Mouse (Mus musculus) kidney, adult 9 months (tissue): Measurements from ENCODE around the gene Vcpkmt.
"Not testable (repeated sequence)": the region's sequence is repeated elsewhere in the genome, so short reads cannot be mapped to it uniquely, and the experiment has no call there.

Experiments used
- DNase-seq: peaks from one replicate; pipeline ENCODE4 v3.0.0; 2022

The Vcpkmt gene

GRCm38 (mm10) chr12:69582613-69583269 lies at the start of gene Vcpkmt:
Gene Vcpkmt (minus strand): TSS chr12:69583028.
- DNase-seq = peak; percentile 87

- not testable (repeated sequence) for DNase-seq
Measured at GRCm38 (mm10) chr12:69618590-69618989, 35.8 kb upstream of the Vcpkmt start.

GRCm38 (mm10) chr12:69604367-69604766 lies 21.5 kb upstream of the Vcpkmt start:
- no peak for DNase-seq

GRCm38 (mm10) chr12:69597446-69597845 lies 14.6 kb upstream of the Vcpkmt start:
- no peak for DNase-seq

GRCm38 (mm10) chr12:69593130-69593529 lies 10.3 kb upstream of the Vcpkmt start:
- no peak for DNase-seq

- no peak for DNase-seq
Measured at GRCm38 (mm10) chr12:69583270-69583629, 422 bp upstream of the Vcpkmt start.

- no peak for DNase-seq
Measured at GRCm38 (mm10) chr12:69582216-69582612, 614 bp downstream of the Vcpkmt start.

- DNase-seq = no peak
Measured at GRCm38 (mm10) chr12:69579623-69580022, 3.2 kb downstream of the Vcpkmt start.

- DNase-seq = peak; percentile 30
Measured at GRCm38 (mm10) chr12:69576120-69576627, 6.7 kb downstream of the Vcpkmt start.

GRCm38 (mm10) chr12:69573916-69574881 lies 8.6 kb downstream of the Vcpkmt start:
- DNase-seq = peak; percentile 90

GRCm38 (mm10) chr12:69573271-69573670 lies 9.6 kb downstream of the Vcpkmt start:
- DNase-seq = no peak

- no peak for DNase-seq
Measured at GRCm38 (mm10) chr12:69569926-69570325, 12.9 kb downstream of the Vcpkmt start.

- DNase-seq = no peak
Measured at GRCm38 (mm10) chr12:69568266-69568665, 14.6 kb downstream of the Vcpkmt start.

GRCm38 (mm10) chr12:69561006-69561405 lies 21.8 kb downstream of the Vcpkmt start:
- DNase-seq = not testable (repeated sequence)

GRCm38 (mm10) chr12:69556221-69556861 lies 26.5 kb downstream of the Vcpkmt start:
- DNase-seq = peak; percentile 53

GRCm38 (mm10) chr12:69545456-69546178 lies 37.2 kb downstream of the Vcpkmt start:
- no peak for DNase-seq

- no peak for DNase-seq
Measured at GRCm38 (mm10) chr12:69544994-69545393, 37.8 kb downstream of the Vcpkmt start.

GRCm38 (mm10) chr12:69544562-69544961 lies 38.3 kb downstream of the Vcpkmt start:
- DNase-seq = no peak

- DNase-seq = no peak
Measured at GRCm38 (mm10) chr12:69542376-69542775, 40.5 kb downstream of the Vcpkmt start.

GRCm38 (mm10) chr12:69541663-69542062 lies 41.2 kb downstream of the Vcpkmt start:
- no peak for DNase-seq

GRCm38 (mm10) chr12:69539353-69539752 lies 43.5 kb downstream of the Vcpkmt start:
- DNase-seq = no peak

- no peak for DNase-seq
Measured at GRCm38 (mm10) chr12:69538362-69538950, 44.4 kb downstream of the Vcpkmt start.
